Mouse (Mus musculus) thymus, postnatal 14 days (tissue): ENCODE measurements around the gene Tbc1d25.

Source experiments
- DNase-seq: peaks from one replicate; pipeline ENCODE4 v3.0.0; 2021

Tbc1d25 gene

DNA sequence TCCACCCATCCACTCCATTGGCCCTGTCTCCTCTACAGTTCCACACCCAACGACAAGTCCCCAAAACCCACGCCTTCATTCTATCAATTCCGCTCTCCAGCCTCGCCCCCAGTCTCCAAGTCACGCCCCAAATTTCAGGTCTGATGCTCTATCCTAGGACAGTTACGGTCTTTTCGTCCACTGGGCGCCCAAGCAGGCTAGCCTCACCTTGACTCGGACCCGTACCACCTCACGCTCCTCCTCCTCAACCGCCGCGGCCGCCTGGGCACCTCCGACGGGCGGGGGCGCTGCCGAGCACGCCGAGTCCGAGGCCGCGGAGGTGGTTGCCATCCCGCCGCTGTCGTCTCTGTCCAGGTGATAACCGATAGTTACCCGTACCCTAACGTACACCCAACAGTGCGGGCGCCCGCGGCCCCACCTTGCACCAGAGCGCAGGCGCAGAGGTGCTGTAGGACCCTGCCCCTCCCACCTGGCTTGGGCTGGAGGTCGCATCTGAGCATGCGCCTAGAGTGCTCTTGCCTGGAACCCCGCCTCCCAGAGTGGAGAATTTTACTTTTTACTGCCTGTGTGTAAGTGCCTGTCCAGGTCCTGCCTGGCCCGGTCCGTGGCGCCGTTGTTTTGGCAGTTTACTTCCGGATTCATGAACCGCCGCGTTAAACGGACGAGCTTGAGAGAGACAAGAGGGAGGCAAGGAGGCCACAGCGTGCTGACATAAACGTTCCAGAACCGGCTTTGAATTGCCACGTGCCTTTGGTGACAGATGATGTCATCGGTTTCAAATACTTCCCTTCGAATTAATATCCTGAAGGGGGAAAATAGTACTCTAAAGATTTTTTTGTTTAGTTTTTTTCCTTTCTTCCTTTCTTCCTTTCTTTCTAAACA is at the start of gene Tbc1d25:
Gene Tbc1d25, minus strand, starts transcription at position 678 of the 882 bp plus-strand sequence.
- peak; percentile 88 for DNase-seq

DNA sequence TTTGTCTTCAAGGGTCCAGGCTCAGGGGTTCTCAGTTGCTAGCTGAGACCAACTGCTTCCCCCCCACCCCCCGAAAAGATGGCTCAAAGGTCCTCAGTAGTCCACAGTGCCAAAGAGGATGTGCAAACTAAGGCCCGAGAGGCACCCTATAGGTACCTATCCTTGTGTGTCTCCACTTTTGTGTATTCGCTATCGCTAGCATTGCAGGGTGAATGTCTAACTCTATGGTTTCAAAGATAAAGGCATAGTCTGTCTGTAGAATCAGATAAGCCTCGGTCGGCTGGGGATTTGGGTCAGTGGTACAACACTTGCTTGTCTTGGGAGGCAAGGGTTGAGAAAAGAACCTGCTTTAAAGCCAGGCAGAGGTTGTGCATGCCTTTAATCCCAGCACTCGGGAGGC is 47.5 kb upstream of the Tbc1d25 start:
- no peak for DNase-seq

DNA sequence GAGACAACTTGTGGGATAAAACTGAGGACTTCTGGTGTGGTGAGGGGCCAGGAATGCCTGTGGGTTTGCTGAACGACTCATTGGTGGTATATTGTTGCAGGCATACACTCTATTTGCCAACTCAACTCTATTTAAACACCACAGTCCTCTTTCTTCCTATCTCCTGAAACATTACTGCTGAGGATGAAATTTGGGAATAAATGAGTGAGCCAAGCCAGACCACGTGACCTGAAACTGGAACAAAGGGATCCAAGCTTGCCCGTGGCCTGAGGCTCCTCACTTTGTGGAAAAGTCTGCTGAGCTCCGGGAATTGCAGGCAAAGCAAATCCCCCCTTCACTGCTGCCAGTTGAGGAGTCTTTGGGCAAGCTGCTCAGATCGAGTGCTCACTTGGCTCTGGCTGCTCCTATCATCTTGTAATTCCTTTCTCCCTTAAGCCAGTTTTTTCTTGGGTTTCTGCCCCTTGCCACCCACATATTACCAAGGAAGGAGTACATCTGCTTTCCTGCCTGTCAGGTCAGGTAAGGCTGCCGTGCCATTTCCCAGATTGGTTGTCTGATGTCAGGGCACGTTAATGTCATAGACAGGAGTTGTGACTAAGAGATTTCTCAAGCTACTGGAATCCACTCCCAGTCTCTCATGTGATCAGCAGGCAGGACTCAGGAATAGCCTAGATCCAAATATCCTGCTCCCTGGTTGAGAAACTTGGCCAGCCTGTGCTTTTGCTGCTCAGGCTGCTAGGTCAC is 46.9 kb upstream of the Tbc1d25 start:
- DNase-seq, result no peak

DNA sequence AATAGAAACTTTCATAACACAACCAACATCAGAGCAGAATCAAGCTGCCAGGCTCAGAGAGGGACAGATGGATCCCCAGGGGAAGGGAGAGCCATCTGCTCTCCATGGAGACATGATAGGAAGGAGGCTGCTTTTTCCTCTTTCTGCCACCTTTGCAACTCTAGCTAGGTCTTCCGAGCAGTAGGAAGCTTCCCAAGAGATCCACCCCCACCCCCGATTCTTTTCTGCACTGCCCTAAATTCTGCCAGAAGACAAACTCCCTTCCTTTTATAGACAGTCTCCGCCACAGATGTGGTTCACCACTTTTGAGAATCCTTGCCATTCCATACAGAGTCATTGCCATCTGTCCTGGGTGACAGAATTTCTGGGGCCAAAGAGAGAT is 46.3 kb upstream of the Tbc1d25 start:
- no peak for DNase-seq

DNA sequence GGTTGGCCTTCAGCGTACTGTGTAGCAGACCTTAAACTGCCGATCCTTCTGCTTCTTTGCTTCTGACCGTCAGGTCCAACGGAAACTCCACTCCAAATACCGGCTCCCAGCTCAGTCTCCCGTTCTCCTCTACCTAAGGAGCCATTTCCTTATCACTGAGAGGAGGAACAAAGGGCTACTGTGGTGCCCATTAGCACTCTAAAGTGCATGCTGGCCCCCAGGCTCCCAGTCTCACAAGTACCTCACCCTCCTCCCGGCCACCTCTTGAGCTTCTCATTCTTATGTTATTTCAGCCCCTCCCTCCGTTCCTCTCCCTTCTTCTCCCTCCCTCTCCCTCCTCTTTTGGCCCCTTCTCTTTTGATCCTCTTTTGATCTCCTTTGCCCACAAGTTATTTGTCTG is 43.7 kb upstream of the Tbc1d25 start:
- DNase-seq, result no peak

DNA sequence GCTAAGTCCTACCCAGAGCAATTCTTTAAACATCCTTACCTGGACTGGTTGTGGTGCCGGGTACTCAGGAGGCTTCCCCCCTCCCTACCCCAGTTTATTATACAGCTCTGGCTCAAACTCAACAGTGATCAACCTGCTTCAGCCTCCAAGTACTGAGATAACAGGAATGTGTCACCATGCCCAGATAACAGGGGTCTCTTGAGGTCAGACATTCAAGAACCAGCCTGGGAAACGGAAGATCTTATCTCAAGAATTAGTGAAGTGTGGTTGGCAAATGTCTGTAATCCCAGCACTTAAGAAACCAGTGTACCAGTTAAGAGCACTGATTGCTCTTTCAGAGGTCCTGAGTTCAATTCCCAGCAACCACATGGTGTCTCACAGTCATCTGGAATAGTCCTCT is 42.1 kb upstream of the Tbc1d25 start:
- DNase-seq, result no peak

DNA sequence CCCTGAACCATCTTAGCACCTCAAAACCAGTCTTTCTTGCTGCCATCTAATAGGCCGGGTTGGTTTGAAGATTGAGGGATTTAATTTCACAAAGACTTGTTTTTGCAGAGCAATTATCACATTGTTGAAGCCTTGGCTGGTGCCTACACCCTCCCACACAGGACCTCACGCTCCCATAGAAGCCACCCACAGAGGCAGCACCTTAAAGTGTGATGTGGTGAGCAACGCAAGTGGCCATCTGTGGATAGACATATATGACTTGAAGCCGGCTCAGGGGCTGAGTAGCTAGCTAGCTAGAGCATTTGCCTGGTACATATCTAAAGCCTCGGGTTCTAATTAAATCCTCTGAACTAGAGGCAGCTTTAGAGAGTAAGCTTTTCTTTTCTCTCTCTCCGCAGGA is 41.4 kb upstream of the Tbc1d25 start:
- DNase-seq, result no peak

DNA sequence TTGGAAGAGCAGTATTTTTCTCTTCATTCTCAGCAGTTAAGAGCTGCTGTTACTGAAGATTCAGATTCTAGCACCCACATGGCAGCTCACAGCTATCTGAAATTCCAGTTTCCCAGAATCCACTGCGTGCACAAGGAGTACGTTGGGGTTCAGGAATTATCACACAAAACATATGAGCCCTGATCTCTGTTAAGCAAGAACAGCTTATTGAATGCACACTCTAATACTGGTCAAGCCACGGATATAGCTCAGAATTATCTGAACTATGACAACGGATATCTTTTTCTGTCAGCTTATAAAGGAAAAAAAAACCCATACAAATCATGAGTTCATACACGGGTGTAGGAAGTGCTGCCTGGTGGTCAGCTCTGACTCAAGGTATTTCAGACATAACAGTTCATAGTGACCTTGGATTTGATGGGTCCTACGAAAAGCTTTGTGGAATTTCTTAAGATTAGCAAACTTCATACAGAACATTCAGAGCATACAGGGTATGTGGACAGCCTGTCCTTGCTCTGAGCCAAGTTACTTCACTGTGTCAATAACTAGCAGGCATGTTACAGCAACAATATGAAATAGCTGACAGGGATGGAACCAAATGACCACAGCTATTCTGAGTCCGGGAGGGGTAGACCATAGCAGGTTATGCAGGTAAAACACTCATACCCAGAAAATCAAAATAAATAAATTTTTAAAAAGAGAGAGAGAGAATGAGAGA is 35.7 kb upstream of the Tbc1d25 start:
- no peak for DNase-seq

DNA sequence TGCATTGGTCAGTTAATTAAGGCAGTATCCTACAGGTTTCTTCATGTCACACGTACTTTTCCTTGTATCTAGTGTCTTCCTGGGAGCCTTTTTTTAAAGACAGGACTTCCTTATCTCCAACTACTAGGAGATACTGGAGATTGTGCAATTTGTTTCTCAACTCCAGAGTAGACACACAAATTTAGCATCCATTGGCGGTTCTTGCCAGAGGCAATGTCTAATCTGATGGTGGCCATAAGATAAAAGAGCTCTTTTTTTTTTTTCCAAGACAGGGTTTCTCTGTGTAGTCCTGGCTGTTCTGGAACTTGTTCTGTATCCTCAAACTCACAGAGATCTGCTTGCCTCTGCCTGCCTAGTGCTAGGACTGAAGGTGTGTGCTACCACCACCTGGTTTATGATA is 33.7 kb upstream of the Tbc1d25 start:
- DNase-seq, result no peak

DNA sequence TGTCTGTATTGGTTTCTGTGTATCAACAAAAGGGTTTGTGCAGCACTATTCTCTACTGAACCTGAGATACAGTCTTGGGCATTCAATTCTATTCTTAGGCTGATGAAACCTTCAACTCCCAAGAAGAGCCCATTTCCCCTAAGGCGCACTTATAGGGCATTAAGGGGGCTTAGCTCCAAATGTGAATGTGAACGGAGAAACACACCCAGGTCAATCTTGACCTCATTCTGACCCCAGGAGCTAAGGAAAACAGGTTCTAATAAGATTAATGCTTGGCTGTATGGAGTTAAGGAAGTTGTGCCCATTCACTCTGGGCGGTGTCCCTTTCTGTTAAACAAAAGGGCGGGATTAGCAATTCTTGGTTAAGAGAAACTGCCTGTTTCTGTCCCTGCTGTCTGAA is 31.2 kb upstream of the Tbc1d25 start:
- DNase-seq, result no peak

DNA sequence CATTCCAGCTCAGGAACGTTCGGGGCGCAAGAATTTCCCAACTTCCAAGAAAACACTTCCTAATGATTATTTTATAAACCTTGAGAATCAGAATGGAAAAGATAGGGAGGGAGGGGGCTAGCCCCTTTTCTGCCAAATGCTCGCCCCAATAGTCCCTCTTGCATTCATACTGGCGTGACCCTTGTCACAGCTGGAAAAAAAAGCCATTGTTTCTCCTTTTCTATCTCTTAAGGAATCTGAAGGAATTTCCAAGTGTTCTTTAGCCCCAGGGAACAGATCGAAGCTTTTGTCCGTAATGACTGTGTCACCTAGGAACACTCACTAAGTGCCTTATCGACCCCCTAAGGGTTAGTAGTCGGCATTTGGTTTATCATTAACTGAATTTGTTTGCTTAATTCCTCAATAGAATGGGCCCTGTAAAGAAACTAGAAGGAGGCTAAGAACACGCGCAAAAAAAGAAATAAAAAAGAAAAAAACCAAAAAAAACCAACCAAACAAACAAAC is 30.8 kb upstream of the Tbc1d25 start:
- no peak for DNase-seq

DNA sequence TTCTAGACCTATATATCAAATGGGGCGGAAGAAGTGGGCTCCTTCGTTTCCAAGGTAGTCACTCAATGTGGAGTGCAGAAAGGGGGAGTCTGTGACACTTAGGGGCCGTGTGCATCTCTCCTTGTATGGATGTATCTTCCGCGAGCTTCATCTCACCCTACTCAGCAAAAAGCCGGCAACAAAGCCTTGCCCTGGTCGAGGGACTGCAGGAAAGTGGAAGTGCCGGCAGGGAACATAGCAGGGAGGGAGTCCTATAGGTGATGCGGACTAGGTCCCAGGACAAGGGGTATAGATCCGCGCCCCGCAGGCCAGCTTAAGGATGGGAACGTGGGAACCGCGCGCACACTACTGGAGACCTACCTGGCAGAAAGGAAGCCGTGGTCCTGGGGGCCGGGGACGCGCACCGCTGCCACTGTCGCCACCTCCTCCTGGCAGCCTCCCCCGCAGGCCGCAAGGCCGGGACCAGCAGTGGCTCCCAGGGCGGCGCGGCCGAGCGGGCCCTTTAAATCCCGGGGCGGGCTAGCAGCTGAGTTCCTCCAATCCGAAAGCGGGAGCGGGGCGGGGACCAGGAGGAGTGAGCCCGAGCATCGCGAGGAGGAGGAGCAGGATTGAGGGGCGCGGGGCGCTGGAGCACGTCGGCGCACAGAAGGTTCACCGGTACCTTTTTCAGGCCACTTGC is 30.2 kb upstream of the Tbc1d25 start, which contains the start of gene Porcn:
Gene Porcn, minus strand, starts transcription at position 511 of the 679 bp plus-strand sequence.
- peak; percentile 59 for DNase-seq

DNA sequence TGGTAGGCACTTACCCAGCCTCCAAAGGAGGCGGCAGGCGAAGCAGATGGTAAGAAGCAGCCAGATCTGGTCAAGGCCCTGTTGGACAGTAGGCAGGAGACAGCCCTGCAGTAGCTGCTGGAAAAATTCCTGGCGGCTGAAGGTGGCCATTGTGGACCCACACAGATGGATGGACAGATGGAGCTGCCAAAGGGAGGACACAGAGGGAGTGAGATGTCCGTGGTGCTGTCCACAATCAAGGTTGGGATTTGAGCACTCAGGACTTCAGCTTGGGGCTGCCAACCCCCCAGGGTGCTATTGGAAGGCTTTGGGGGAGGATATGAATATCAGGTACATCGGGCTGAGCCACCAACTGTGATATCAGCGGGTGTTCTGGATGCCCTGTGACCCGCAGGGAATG is 29.6 kb upstream of the Tbc1d25 start:
- no peak for DNase-seq

DNA sequence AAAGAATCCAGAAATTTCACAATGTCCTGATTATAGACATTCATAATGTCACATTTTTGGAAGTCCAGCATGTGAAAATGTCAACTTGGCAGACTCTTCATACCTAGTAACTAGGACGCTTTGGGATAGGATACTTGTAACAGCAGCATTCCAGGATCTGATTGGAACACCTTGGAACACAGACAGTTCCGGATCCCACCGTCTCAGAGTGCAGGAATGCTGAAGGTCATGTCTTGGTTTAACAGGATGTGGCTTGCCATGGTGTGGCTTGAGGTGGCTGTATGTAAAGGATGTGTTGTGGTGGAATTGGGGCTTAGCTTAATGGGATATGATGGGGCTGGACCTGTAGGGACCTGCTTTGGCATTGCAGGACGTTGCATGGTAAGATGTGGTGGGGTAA is 29.1 kb upstream of the Tbc1d25 start:
- no peak for DNase-seq

DNA sequence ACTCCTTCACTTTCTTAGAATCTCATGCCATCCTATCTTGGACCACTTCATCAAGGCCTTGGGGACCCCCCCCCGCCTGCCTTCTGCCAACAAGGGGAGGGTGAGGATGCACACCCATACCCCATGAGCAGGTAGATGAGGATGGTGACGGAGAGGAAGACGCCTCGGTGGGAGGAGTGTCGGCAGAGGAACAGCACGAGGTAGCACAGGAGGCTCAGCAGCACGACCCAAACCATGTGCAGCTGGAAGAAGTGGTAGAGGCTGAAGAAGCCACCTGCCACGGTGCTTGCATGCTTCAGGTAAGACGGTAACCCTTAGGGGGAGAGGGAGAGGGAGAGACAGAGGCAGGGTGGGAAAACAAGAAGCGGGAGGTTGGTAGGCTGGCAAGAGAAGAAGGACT is 28.1 kb upstream of the Tbc1d25 start:
- no peak for DNase-seq

DNA sequence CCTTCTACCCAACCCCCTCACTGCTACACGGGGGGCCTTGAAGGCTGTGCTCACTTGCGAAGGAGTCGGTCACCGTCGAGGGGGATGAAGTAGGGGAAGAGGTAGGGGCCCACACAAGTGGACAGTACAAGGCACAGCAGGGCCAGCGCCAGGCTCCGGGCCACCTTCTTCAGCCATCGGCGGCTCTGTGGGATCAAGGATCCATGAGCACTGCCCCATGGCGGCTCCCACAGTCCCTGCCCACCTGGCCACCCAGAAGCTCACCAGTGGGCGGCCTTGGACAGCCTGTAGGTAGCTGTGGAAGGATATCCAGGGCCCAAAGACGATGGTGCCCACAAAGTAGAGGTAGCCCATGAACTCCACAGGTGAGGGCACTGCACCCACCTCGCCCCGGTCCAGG is 27.1 kb upstream of the Tbc1d25 start:
- DNase-seq, result no peak

DNA sequence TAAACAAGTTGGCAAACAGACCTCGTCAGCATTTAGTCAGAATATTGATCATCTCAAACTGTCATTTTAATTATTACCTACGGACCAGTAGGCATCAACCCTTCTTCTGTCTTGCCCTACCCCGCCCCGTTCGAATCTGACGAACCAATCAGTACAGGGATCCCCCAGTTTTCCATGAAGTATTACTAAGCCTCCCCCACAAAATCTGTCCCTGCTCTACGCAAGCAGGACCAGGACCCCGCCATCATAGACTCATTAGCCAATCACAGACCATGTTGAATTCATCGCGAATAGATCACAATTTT is 17.4 kb upstream of the Tbc1d25 start, which contains the start of gene Ebp:
Gene Ebp, minus strand, starts transcription at position 94 of the 305 bp plus-strand sequence.
- DNase-seq, result peak; percentile 5

DNA sequence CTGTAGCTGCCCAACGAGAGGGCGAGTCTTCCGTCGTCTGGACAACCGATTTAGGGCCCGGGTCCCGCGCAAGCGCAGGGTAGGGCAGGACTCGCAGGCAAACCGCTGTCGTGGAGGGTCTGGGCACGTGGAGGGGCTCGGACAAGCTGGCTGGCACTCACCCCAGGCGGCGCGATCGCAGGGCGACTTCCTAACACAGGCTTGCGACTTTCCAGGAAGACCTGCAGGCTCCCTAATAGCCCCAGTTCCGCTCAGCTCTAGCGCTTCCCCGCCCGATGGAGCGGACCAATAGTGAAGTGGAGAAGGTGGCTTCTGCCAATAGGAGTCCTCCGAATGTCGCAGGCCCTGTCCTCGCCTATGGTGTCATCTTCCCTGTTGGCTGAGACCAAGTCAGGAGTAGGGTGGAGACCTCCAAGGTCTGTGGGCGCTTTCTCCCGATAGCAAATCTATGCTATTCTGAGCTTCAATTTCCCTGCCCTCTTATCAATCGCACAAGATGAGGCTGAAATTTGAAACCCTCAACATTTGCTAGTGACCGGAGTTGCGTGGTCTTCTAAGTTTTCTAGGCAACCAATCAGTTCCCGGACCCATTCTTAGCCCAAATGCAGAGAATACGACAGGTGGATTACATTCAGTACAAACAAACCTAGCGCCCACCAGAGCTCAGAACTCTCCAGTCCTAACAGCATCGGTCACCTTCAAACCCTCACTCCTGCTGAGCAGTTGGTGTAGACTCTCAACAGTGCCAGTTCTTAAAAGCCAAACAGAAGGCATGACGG is 16.8 kb upstream of the Tbc1d25 start:
- peak; percentile 81 for DNase-seq

DNA sequence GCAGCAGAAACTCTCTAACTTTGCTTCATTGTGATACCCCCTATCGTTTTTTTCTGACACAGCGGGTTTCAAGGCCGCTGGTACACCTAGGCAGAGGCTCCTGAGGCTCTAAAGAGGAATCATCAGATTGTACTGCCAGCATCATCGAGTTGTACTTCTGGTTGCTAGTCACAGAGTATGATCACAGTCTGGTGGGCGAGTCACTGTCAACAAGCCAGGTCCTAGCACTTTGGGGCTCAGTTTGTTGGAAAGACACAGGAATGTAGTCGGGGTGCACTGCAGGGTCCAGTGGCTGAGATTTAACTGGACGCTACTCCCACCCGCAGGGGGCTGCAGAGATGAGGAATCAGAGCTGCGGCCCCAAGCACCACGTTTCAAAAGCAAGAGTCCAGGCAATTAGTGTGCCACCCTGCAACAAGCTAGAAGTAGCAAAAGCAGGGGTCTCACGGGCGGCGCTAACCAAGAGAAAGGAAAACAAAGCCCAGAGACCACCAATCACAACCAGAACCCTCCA is 16.2 kb upstream of the Tbc1d25 start:
- no peak for DNase-seq

DNA sequence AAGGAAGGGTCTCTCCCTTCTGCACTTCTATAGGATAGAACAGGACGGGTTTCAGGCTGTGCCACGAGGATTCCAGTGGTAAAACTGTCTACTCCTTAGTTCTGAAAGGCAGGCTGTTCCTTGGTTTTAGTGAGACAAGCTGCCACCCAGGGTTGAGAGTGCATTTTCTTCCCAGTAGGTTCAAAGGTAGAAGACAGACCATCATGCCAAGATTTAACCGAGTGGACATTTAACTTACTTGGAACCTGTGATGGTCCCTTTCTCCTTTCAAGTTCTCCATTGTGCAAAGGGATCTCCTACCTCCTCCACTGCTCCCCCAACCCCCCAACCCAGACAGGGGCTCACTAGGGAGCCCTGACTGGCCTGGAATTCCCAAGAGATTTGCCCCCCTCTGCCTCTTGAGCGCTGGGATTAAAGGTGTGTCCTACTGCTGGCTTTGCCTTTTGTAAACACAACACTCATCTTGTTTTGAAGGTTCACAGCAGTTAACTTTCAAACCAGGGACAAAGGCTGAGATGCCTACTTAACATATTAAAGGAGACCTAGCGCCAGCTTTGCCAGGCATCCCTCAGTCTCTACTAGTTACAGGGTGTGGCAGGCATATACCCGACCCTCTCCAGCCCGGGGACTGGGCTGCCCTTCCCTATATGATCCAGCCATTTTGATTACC is 7.0 kb upstream of the Tbc1d25 start:
- no peak for DNase-seq

DNA sequence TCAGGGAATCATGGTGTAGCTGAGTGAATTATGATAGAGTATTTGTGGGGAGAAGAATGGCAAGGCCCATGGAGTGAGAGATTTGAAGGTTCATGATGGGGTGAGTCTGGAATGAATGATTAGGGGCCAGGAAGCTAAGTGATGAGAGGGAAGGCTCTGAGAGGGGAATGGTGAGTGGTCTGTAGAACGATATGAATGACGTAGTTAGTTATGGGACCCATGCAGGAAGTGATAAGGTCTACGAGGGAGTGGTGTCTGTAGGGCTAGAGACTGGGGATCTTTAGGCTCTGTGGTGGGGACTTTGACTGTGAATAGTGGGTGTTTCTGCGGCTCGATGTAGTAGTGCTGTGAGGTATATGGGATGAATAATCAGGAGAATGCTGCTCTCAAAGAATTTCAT is 3.7 kb upstream of the Tbc1d25 start:
- DNase-seq, result no peak
